Mouse (Mus musculus) heart, postnatal 0 days (tissue): ENCODE results near the gene Gm21860.
"Not testable (repeated sequence)": the region's sequence is repeated elsewhere in the genome, so short reads cannot be mapped to it uniquely, and the experiment has no call there.

Experiments used
- CTCF ChIP-seq: IDR thresholded peaks from 2 replicates; pipeline ENCODE4 v1.5.1; 2016; ENCODE audit warnings: antibody characterized with exemption, control low read depth, low read depth
- EP300 ChIP-seq: IDR thresholded peaks from 2 replicates; pipeline ENCODE4 v1.6.1; 2016; ENCODE audit warnings: antibody characterized with exemption, low read depth

- TF ChIP-seq EP300, CTCF: not testable (repeated sequence)
Observed at GRCm38 (mm10) chrY:90728251-90728904, 26.2 kb downstream of the Gm21860 start.
